Mouse (Mus musculus): ENCODE results near the gene Rrp1b.
A peak's percentile ranks its signal among the peaks of the same experiment; 100 is the strongest.

DNA sequence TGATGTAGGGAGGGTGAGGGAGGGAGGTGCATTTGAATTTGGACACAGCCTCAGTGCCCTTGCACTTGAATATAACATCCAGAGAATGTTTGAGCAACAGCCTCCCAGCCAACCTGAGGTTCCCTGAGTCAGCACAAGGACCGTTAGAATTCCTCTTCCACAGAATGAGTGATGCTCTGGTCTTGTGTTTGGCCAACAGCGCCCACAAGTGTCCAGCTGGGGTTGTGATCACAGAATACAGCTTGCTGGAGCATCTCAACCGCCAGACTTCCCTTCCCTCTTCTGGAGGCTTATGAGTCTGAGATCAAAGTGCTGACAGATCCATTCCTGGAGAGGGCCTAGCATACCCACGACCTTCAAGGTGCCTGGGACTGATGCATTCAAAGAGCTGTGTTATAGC lies 67.2 kb downstream of the Rrp1b start:
- TF ChIP-seq MEF2A (IDR thresholded peaks at IDR 0.05; ENCODE audit: borderline replicate concordance, low read depth, low read length) (no peak), POLR2A (IDR thresholded peaks at IDR 0.05; ENCODE audit: low read depth, low read length) (no peak), ZKSCAN1 (IDR thresholded peaks at IDR 0.05; ENCODE audit: borderline replicate concordance, low read depth, low read length) (no peak), CTCF (conservative IDR thresholded peaks at IDR 0.05 in 1 of 2, IDR thresholded peaks at IDR 0.05 in 1 of 2; ENCODE audit: low read depth in 2 of 2, low read length in 2 of 2) (peak in 1 of 2 experiments; percentile 75; a peak in 3 of 4 replicates), SMC3 (IDR thresholded peaks at IDR 0.05; ENCODE audit: low read depth, low read length) (peak; percentile 68), E2F4 (IDR thresholded peaks at IDR 0.05; ENCODE audit: insufficient replicate concordance, low read depth, low read length) (no peak), NRF1 (IDR thresholded peaks at IDR 0.05; ENCODE audit: low read depth, low read length) (no peak), MAFK (IDR thresholded peaks at IDR 0.05; ENCODE audit: insufficient replicate concordance, low read length) (no peak), HCFC1 (IDR thresholded peaks at IDR 0.05; ENCODE audit: low read depth, low read length) (no peak), MXI1 (IDR thresholded peaks at IDR 0.05; ENCODE audit: low read depth, low read length) (no peak), CHD1 (IDR thresholded peaks at IDR 0.05; ENCODE audit: low read depth, low read length) (no peak), USF1 (IDR thresholded peaks at IDR 0.05; ENCODE audit: low read depth, low read length) (no peak), CHD2 (IDR thresholded peaks at IDR 0.05; ENCODE audit: low read length) (no peak)
